Mouse (Mus musculus) heart, embryonic 12.5 days (tissue): ENCODE measurements around the gene 1700109H08Rik. TPM values are rescaled to one million over a fixed set of nuclear protein-coding genes. Genes with fewer than 3 reads are reported as not detected.
"Not testable (repeated sequence)": the region's sequence is repeated elsewhere in the genome, so short reads cannot be mapped to it uniquely, and the experiment has no call there.

Experiments
- ATAC-seq: fragments of 200-750 bp; cut with Nextera tagmentation; 2 replicates; pipeline ENCODE4 v1.8.0; 2017; ENCODE audit warnings: moderate TSS enrichment, moderate library complexity; ENCODE audit not compliant: insufficient number of reproducible peaks, low FRiP score
- H3K27ac ChIP-seq: fragments of 300-500 bp; sonication (generic); 2 replicates; pipeline ENCODE4 v1.5.1; 2016; ENCODE audit warnings: mild to moderate bottlenecking, moderate library complexity; ENCODE audit not compliant: poor library complexity, severe bottlenecking
- H3K27me3 ChIP-seq: fragments of 300-500 bp; sonication (generic); replicated peaks from 2 replicates; pipeline ENCODE4 v1.6.1; 2016; ENCODE audit warnings: mild to moderate bottlenecking, moderate library complexity
- H3K36me3 ChIP-seq: fragments of 300-500 bp; sonication (generic); 2 replicates; pipeline ENCODE4 v1.6.1; 2016; ENCODE audit warnings: mild to moderate bottlenecking, moderate library complexity
- H3K4me1 ChIP-seq: fragments of 300-500 bp; sonication (generic); replicated peaks from 2 replicates; pipeline ENCODE4 v1.6.1; 2016; ENCODE audit warnings: mild to moderate bottlenecking
- H3K4me2 ChIP-seq: fragments of 300-500 bp; sonication (generic); 2 replicates; pipeline ENCODE4 v1.6.1; 2016; ENCODE audit warnings: mild to moderate bottlenecking, moderate library complexity
- H3K4me3 ChIP-seq: fragments of 300-500 bp; sonication (generic); 2 replicates; pipeline ENCODE4 v1.5.1; 2016; ENCODE audit warnings: mild to moderate bottlenecking
- H3K9ac ChIP-seq: fragments of 300-500 bp; sonication (generic); 2 replicates; pipeline ENCODE4 v1.6.1; 2016; ENCODE audit warnings: mild to moderate bottlenecking, moderate library complexity
- H3K9me3 ChIP-seq: fragments of 300-500 bp; sonication (generic); replicated peaks from 2 replicates; pipeline ENCODE4 v1.6.1; 2016; ENCODE audit warnings: mild to moderate bottlenecking, moderate library complexity
- WGBS: fragments of 180-500 bp; shearing (Covaris S2); methylation state at CpG from one replicate; pipeline ENCODE4 v1.1.7; 2016; 5-methylcytosine and 5-hydroxymethylcytosine counted together
- polyA plus RNA-seq: library from polyadenylated mRNA; unstranded; fragments of >200 nt; fragmentation: Nextera tagmentation; extraction: Ambion mirVana; gene quantifications from 2 replicates; pipeline ENCODE4 v1.2.1, GENCODE M21; 2016

Gene 1700109H08Rik
- polyA plus RNA-seq, result 1.9 and 2.6 TPM in 2 replicates

DNA sequence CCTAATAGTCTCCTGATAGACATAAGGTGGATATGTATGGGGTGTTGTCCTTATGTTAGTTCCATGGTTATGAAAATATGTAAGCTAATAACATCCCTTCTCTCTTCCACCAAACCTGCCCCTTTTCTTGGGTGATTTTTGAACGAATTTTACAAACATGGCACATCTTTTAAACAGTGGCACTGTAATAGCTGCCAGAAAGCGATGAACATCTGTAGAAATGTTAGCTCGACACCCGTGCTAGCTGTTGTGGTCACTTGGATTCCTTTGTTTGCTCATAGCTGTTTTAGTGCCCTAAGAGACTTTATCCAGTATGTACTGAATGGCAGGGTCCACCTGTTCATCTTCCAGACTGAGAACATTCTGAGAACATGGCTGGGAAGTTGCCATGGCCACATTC is at the start of gene 1700109H08Rik:
Gene 1700109H08Rik, plus strand, starts transcription at position 301 of the 400 bp plus-strand sequence.
- Histone ChIP-seq H3K4me1 (no peaks in the 10 kb centered on the region), H3K9me3 (peaks cover 4% of the 10 kb centered on the region; the same call in 1 of the 2 replicates), H3K4me3 (no peak within 1 kb of the TSS), H3K4me2 (no peak within 1 kb of the TSS), H3K9ac (no peak within 1 kb of the TSS), H3K27ac (no peak within 1 kb of the TSS), H3K36me3 (peaks cover 88% of the 10 kb centered on the region), H3K27me3 (no peaks in the 10 kb centered on the region)
- ATAC-seq, result no peak
- 92% methylated on average over 4 of the region's 4 CpGs for WGBS

DNA sequence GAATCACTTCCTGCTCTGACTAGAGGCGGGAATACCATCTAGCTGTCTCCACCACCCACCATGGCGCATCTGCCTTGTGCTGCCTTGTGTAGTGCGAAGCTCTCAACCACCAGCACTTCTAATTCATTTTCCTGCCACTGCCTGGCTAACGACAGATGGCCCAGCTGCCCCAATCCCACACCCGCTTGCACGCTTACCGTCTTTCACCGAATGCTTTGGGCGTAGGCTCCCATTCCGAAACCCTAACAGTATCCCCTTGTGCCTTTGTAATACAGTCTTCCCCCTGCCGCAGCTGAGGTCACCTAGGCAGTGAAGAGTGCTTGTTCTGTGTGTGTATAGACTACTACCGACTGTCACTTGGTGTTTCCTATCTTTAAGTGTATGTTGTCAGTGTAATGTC is 49.6 kb upstream of the 1700109H08Rik start:
- WGBS, result 76% methylated on average over 12 of the region's 12 CpGs
- no peak for ATAC-seq
- peaks cover 33% of the 10 kb centered on the region for H3K36me3 ChIP-seq

DNA sequence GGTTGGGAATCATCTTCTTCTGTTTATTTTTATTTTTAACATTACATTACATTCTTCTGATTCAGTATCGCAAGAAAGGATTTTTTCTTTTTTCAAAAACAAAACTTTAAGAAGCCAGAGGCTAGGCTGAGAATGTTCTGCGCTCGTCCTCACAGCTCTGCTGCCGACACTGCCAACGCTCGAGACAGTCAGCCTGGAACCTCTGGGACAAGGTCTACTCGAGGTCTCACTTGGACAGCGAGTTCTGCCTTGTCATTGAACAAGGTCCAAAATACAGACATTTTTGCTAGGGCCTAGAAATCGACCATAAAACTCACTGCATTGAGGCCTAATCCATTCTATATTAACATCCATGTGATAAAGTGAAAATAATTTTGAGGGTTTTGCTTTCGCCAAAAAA is 48.5 kb upstream of the 1700109H08Rik start:
- 91% methylated on average over 10 of the region's 10 CpGs for WGBS
- H3K4me3 ChIP-seq, result no peak overlapping the region
- H3K36me3 ChIP-seq, result peaks cover 33% of the 10 kb centered on the region
- H3K4me1 ChIP-seq, result no peaks in the 10 kb centered on the region
- no peak overlapping the region for H3K27ac ChIP-seq
- no peaks in the 10 kb centered on the region for H3K27me3 ChIP-seq
- no peaks in the 10 kb centered on the region for H3K9me3 ChIP-seq
- no peak overlapping the region for H3K4me2 ChIP-seq
- no peak overlapping the region for H3K9ac ChIP-seq
- ATAC-seq, result no peak

More for the DNA sequence above, 49.6 kb upstream of the 1700109H08Rik start:
- no peaks in the 10 kb centered on the region for H3K4me1 ChIP-seq
- no peak overlapping the region for H3K9ac ChIP-seq
- no peaks in the 10 kb centered on the region for H3K9me3 ChIP-seq
- no peaks in the 10 kb centered on the region for H3K27me3 ChIP-seq
- no peak overlapping the region for H3K4me2 ChIP-seq
- no peak overlapping the region for H3K4me3 ChIP-seq
- no peak overlapping the region for H3K27ac ChIP-seq

DNA sequence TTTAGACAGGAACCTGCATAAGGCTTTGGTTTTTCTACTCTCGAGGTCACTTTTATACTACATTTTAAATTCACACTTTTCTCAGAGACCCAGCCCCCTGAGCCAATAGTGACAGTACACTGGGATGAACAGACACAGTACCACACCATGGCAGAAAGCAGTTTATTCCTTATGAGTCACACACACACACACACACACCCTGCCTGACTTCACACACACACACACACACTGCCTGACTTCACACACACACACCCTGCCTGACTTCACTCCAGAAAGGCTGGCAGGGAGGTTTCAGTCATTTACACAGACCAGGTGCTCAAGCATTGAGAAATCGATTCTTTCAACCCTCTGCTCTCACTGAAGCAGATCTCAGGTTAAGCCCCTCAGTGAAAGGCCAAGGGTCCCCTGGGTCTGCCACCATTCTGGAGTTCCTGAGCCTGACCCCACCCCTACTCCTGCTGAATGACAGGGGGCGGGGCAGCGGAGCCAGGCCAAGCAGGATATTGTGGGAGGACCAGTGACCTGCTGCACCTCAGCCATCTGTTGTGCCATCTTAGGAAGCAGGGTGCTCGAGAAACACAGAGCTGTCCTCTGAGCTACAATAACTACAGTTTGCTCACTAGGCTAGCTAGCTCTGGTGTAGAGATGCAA is 44.2 kb upstream of the 1700109H08Rik start:
- H3K9ac ChIP-seq, result no peak overlapping the region
- H3K36me3 ChIP-seq, result peaks cover 16% of the 10 kb centered on the region; the same call in 1 of the 2 replicates
- H3K9me3 ChIP-seq, result no peaks in the 10 kb centered on the region
- 59% methylated on average over 5 of the region's 5 CpGs for WGBS
- no peak overlapping the region for H3K27ac ChIP-seq
- no peaks in the 10 kb centered on the region for H3K27me3 ChIP-seq
- H3K4me2 ChIP-seq, result no peak overlapping the region
- H3K4me3 ChIP-seq, result no peak overlapping the region
- no peaks in the 10 kb centered on the region for H3K4me1 ChIP-seq
- ATAC-seq, result no peak

DNA sequence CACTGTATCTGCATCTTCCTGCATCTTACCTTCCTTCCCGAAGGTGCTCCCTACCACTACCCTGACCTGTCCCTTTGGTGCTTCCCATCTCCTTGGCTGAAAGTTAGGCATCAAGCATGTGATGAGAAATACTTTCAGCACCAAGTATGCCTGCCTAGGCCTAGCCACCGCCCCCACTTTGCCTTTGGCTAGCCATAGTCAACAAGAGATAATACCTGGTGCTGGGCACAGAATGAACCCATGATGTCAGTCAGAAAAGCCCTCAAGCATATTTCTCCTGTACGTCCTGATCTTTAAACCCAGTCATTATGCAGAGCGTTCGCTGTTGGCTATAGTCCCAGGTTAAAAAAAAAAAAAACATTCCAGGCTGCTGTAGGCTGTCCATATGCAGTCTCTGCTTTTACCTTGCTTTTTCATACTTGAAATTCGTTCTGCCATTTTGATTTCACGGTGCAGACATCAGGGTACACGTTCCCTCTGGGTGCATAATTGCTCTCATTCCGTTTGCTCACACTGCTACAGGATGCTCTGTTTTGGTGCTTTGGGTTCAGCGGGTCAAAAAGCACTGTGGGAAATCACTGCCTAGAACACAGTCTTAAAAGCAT is 41.7 kb upstream of the 1700109H08Rik start:
- Histone ChIP-seq H3K36me3 (no peaks in the 10 kb centered on the region), H3K27ac (no peak overlapping the region), H3K4me1 (no peaks in the 10 kb centered on the region), H3K4me3 (no peak overlapping the region), H3K27me3 (no peaks in the 10 kb centered on the region), H3K4me2 (no peak overlapping the region), H3K9me3 (no peaks in the 10 kb centered on the region), H3K9ac (no peak overlapping the region)
- no peak for ATAC-seq
- WGBS, result 75% methylated on average over 10 of the region's 10 CpGs

DNA sequence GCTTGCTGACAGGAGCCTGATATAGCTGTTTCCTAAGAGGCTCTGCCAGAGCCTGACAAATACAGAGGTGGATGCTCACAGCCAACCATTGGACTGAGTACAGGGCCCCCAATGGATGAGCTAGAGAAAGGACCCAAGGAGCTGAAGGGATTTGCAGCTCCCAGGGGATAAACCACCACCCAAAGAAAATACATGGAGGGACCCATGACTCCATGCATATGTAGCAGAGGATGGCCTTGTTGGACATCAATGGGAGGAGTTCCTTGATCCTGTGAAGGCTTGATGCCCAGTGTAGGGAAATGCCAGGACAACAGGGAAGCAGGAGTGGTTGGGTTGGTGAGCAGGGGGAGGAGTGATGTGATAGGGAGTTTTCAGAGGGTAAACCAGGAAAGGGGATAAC is 39.3 kb upstream of the 1700109H08Rik start:
- H3K9me3 ChIP-seq, ATAC-seq, H3K4me2 ChIP-seq, H3K27ac ChIP-seq, H3K27me3 ChIP-seq, H3K4me3 ChIP-seq, H3K9ac ChIP-seq, H3K4me1 ChIP-seq, H3K36me3 ChIP-seq: not testable (repeated sequence)

DNA sequence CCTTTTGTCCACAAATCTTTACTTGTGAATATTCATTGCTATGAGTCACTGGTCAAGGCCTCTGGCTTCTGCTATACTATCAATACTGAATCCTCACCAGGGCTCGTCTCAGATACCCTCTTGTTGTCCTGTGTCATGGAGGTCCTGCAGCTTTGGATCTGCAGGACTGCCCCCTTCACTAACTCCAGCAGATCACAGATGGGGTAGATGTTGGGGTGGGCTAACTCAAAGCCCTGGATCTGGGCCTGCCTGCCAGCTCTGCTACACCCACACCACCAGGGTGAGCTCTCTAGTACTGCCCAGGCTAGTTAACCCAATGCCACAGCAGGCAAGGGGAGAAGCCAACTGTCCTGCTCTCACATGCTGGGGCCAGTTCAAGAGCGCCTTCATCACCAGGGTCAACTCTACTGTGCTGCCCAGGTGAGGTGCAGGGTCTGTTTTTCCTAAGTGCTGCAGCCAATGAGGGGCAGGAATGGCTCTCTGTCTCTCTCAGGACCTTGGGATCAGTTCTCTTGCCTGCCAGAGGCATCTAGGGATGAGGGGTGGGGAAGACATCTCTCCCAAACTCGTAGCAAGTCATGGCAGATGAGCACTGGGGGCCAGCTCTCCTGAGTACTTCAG is 34.7 kb upstream of the 1700109H08Rik start:
- Histone ChIP-seq H3K4me2 (no peak overlapping the region), H3K9ac (no peak overlapping the region), H3K9me3 (no peaks in the 10 kb centered on the region), H3K27me3 (no peaks in the 10 kb centered on the region), H3K36me3 (no peaks in the 10 kb centered on the region), H3K4me3 (no peak overlapping the region), H3K4me1 (no peaks in the 10 kb centered on the region), H3K27ac (no peak overlapping the region)
- 62% methylated on average over 3 of the region's 3 CpGs for WGBS
- ATAC-seq, result no peak

DNA sequence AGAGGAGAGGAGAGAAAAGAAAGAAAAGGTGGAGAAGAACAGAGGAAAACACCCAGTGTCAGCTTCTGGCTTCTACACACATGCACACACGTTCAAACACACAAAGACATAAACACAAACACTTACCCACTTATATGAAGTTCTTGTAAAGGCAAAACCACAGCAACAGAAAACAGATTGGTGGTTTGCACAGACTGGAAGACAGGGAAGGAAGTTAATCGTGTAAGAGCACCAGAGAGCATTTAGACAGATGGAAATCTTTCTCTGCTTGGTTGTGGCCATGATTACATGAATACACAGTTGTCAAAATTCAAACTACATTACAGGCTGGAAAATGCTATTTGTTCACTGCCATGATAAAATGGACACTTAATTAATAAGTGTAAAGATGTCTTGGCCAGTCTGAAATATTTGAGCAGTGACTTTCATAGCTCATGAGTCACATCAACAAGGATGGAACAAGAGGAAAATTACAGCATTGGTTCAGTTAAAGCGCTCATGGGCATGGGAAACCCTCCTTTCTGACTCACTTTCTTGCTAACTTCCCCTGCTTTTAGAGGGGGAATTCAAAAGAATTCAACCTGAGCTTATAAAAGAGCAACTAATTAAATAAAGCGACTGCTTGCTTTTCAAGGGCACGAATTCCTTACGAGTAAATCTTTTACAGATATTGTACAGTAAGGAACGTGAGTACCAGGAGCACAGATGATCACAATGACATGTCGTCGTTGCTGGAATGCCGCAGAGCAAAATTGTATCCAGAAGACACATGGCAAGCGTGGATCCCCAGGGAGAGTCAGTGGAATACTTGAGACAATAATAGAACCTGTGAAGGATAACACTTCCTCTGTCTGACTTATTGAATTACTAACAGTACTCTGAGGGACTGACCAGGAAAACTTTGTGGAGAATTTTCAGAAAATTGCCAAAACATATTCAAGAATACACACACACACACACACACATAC is 32.6 kb upstream of the 1700109H08Rik start:
- Histone ChIP-seq H3K27me3 (no peaks in the 10 kb centered on the region), H3K4me1 (peaks cover 2% of the 10 kb centered on the region), H3K4me3 (no peak overlapping the region), H3K4me2 (no peak overlapping the region), H3K9ac (no peak overlapping the region), H3K9me3 (no peaks in the 10 kb centered on the region), H3K36me3 (no peaks in the 10 kb centered on the region), H3K27ac (no peak overlapping the region)
- WGBS, result 59% methylated on average over 11 of the region's 11 CpGs
- ATAC-seq, result no peak

DNA sequence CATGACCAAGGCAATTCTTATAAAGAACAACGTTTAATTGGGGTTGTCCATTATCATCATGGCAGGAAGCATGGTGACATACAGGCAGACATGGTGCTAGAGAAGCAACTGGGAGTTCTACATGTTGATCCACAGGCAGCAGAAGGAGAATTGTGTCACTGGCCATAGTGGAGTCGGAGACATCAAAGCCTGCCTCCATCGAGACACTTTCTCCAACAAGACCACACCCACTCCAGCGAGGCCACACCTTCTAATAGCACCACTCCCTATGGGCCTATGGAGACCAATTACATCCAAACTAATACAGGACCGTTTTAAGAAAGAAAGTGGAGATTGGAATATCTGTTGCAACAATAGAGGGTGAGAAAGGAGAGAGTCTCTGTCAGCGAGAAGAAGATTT is 29.5 kb upstream of the 1700109H08Rik start:
- Histone ChIP-seq H3K9me3 (no peaks in the 10 kb centered on the region), H3K9ac (no peak overlapping the region), H3K36me3 (peaks cover 4% of the 10 kb centered on the region), H3K4me3 (no peak overlapping the region), H3K4me1 (peaks cover 15% of the 10 kb centered on the region), H3K27ac (no peak overlapping the region), H3K27me3 (no peaks in the 10 kb centered on the region), H3K4me2 (no peak overlapping the region)
- WGBS, result 76% methylated on average over 6 of the region's 6 CpGs
- no peak for ATAC-seq

DNA sequence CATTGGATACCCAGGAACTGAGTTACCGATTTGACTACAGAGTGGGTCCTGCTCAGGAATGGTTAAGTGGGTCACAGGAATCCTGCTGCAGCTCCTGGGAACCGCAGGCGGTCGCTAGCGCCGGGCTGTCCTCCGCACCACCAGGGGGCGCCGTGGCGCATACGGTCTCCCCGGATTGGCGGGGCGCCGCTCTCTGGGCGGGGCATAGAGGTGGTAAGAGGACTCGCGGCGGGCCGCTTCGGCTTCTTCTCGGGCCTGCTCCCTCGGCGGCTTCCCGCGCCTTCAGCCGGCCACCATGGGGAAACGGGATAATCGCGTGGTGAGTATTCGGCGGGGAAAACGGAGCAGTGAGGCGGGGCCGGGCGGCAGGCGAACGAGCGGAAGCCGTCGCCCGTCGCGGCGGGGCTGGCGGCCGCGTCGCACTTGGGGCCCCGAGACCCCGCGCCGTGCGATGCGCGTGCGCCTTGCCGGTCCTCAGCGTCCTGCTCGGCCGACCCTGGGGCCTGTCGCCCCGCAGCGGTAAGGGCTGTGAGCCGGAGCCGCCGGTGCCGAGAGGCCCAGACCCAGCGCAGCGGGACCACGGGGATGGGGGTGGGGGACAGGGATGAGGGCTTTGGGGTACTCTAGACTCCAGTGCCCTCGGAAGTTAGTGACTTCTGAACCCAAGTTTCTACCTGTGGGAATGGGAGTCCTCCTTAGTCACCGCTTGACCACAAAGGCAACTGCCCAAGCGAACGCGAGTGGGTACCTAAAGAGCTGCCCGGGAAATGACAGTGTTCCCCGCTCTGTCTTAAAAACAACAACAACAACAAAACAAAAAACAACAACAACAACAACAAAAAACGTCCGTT is 27.5 kb upstream of the 1700109H08Rik start, which contains the start of gene Fam133b:
Gene Fam133b, plus strand, starts transcription at position 205 of the 851 bp plus-strand sequence.
- H3K4me1 ChIP-seq, result peaks cover 15% of the 10 kb centered on the region
- WGBS, result under 1% methylated on average over 75 of the region's 80 CpGs
- peak within 1 kb of the TSS; percentile 90 for H3K27ac ChIP-seq
- H3K9ac ChIP-seq, result peak within 1 kb of the TSS; percentile 93
- peak within 1 kb of the TSS; percentile 98 for H3K4me3 ChIP-seq
- ATAC-seq, result peak; percentile 93
- H3K36me3 ChIP-seq, result peaks cover 9% of the 10 kb centered on the region
- peak within 1 kb of the TSS; percentile 78 for H3K4me2 ChIP-seq
- no peaks in the 10 kb centered on the region for H3K27me3 ChIP-seq
- H3K9me3 ChIP-seq, result no peaks in the 10 kb centered on the region
